Mouse (Mus musculus): ENCODE results near the gene Kcnj11. TPM values are rescaled to one million over a fixed set of nuclear protein-coding genes. Genes with fewer than 3 reads are reported as not detected.

Gene Kcnj11
- polyA plus RNA-seq, 1 experiment from 2014 or later, result 0.19 TPM

GRCm38 (mm10) chr7:46111938-46112337 lies 11.4 kb upstream of the Kcnj11 start:
- Histone ChIP-seq H3K27me3 (ENCODE audit: control insufficient read depth, insufficient read depth, low read length) (no peaks in the 10 kb centered on the region), H3K9me3 (ENCODE audit: control insufficient read depth, low read length) (no peaks in the 10 kb centered on the region), H3K27ac (ENCODE audit: low read depth, low read length) (no peak overlapping the region), H3K4me1 (ENCODE audit: control insufficient read depth, insufficient read depth, low read length) (peaks cover 5% of the 10 kb centered on the region), H3K9ac (ENCODE audit: low read depth, low read length) (no peak overlapping the region), H3K4me2 (replicated peaks; ENCODE audit: low read depth, low read length) (no peak overlapping the region), H3K4me3 (ENCODE audit: low read length) (no peak overlapping the region), H3K36me3 (ENCODE audit: control insufficient read depth, insufficient read depth, low read length) (no peaks in the 10 kb centered on the region)
- ATAC-seq (ENCODE audit: low FRiP score, low TSS enrichment), result no peak
- 71% methylated on average over 6 of the region's 6 CpGs for WGBS

DNA sequence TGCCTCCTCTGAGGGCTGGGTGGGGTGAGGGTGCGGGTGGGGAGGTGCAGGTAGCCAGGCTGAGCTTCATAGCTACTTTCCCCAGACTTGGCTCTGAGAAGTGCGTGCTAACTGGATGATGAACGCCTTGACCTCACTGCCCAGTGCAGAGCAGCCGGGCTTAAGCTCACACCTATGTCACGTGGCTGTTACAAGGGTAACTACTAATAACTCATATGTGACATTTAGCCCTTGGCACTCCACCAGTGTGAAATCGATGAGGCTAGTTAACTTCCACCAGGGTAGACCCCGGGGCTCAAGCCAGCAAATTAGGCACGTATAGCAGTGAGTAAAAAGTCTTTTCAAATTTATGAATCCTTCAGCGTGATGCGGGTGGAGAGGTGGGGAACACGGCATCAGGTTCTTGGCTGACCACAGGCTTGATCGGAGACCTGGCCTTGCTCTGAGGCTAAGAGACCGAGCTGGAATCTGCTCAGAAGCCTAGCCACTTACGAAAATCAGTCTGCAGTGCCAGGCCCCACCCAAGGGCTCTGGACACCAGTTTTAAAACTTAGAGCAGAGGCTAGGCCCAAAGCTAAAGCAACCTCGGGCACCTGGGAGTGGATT lies 10.8 kb upstream of the Kcnj11 start:
- H3K27ac ChIP-seq (ENCODE audit: low read depth, low read length), result no peak overlapping the region
- 60% methylated on average over 15 of the region's 15 CpGs for WGBS
- H3K36me3 ChIP-seq (ENCODE audit: control insufficient read depth, insufficient read depth, low read length), result no peaks in the 10 kb centered on the region

DNA sequence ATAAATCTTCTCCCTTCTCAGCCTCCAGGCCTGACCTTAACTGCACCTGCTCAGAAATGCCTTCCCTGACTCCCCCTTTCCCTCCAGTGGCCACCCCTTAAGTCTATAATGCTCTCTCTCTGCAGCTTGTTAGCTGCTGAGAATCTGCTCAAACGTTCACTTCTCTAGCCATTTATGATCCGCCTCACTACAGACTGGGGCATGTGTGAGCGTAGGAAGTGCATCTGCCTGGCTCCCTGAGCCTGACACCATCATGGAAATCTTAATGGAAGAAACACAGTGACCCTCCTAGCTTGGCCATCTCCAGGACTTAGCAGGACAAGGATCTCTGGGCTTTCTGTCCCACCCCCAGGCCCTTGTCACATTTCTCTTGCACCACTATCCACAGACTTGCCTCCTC lies 9.5 kb upstream of the Kcnj11 start:
- no peaks in the 10 kb centered on the region for H3K27me3 ChIP-seq (ENCODE audit: control insufficient read depth, insufficient read depth, low read length)
- H3K4me1 ChIP-seq (ENCODE audit: control insufficient read depth, insufficient read depth, low read length), result peaks cover 3% of the 10 kb centered on the region; the same call in 1 of the 2 replicates
- no peaks in the 10 kb centered on the region for H3K9me3 ChIP-seq (ENCODE audit: control insufficient read depth, low read length)
- no peak overlapping the region for H3K4me3 ChIP-seq (ENCODE audit: low read length)
- H3K9ac ChIP-seq (ENCODE audit: low read depth, low read length), result no peak overlapping the region
- ATAC-seq (ENCODE audit: low FRiP score, low TSS enrichment), result no peak
- H3K36me3 ChIP-seq (ENCODE audit: control insufficient read depth, insufficient read depth, low read length), result no peaks in the 10 kb centered on the region
- no peak overlapping the region for H3K27ac ChIP-seq (ENCODE audit: low read depth, low read length)
- 66% methylated on average over 3 of the region's 3 CpGs for WGBS
- H3K4me2 ChIP-seq (replicated peaks; ENCODE audit: low read depth, low read length), result no peak overlapping the region

More for the DNA sequence above, 10.8 kb upstream of the Kcnj11 start:
- Histone ChIP-seq H3K4me2 (replicated peaks; ENCODE audit: low read depth, low read length) (no peak overlapping the region), H3K4me1 (ENCODE audit: control insufficient read depth, insufficient read depth, low read length) (peaks cover 5% of the 10 kb centered on the region; the same call in 1 of the 2 replicates), H3K4me3 (ENCODE audit: low read length) (no peak overlapping the region), H3K27me3 (ENCODE audit: control insufficient read depth, insufficient read depth, low read length) (no peaks in the 10 kb centered on the region), H3K9ac (ENCODE audit: low read depth, low read length) (no peak overlapping the region), H3K9me3 (ENCODE audit: control insufficient read depth, low read length) (no peaks in the 10 kb centered on the region)
- no peak for ATAC-seq (ENCODE audit: low FRiP score, low TSS enrichment)

DNA sequence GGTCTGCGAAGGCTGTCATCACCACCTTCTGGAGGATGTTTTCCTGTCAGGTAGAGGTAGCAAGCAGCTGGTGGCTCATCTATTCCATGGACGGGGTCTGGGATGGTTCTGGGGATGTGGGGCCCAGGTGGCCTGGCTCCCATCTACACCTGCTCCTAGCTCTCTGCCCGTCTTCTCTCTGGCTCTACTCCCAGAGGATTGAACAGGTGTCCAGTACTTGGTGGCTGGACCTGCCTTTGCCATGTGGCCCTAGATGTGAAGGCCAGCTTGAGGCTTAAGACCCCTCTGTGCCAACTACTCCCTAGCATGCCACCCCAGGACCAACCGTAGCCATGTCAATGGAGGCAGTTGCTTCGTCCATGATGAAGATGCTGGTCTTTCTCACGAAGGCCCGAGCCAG lies 4.9 kb upstream of the Kcnj11 start:
- Histone ChIP-seq H3K9ac (ENCODE audit: low read depth, low read length) (no peak overlapping the region), H3K27me3 (ENCODE audit: control insufficient read depth, insufficient read depth, low read length) (no peaks in the 10 kb centered on the region), H3K4me1 (ENCODE audit: control insufficient read depth, insufficient read depth, low read length) (no peaks in the 10 kb centered on the region), H3K4me3 (ENCODE audit: low read length) (no peak overlapping the region), H3K36me3 (ENCODE audit: control insufficient read depth, insufficient read depth, low read length) (no peaks in the 10 kb centered on the region), H3K27ac (ENCODE audit: low read depth, low read length) (no peak overlapping the region), H3K4me2 (replicated peaks; ENCODE audit: low read depth, low read length) (no peak overlapping the region), H3K9me3 (ENCODE audit: control insufficient read depth, low read length) (no peaks in the 10 kb centered on the region)
- no peak for ATAC-seq (ENCODE audit: low FRiP score, low TSS enrichment)
- 94% methylated on average over 7 of the region's 7 CpGs for WGBS

DNA sequence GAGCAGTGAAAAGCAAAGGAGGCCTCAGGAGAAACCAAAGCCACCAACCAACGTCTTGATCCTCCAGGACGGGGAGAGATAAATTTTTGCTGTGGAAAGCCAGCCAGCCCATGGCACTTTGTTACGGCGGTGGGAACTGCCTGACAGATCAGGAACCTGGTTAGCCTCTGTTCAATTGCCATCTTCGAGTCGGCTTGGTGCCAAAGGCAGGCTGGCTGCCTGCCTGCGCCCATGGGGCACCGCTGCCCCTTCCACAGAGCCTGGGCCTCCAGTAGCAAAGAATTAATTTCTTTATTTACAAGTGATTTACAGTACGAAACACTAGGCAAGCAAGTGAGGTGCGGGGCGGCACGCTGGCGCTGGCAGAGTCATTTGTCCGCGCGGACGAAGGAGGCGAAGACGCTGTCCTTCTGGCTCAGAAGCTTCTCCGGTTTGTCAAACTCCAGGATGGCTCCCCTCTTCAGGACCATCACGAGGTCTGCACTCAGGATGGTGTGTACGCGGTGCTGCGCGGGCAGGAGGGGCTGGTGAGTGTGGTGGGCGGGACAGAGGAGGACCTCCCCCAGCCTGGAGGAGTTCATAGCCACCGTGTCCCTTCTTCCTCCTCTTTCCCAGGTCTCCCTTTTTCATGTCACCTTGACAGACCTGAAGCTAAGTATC lies 3.8 kb upstream of the Kcnj11 start:
- H3K9me3 ChIP-seq (ENCODE audit: control insufficient read depth, low read length), result no peaks in the 10 kb centered on the region
- 82% methylated on average over 27 of the region's 27 CpGs for WGBS
- ATAC-seq (ENCODE audit: low FRiP score, low TSS enrichment), result no peak
- no peak overlapping the region for H3K27ac ChIP-seq (ENCODE audit: low read depth, low read length)
- H3K27me3 ChIP-seq (ENCODE audit: control insufficient read depth, insufficient read depth, low read length), result no peaks in the 10 kb centered on the region
- H3K4me2 ChIP-seq (replicated peaks; ENCODE audit: low read depth, low read length), result no peak overlapping the region
- H3K4me3 ChIP-seq (ENCODE audit: low read length), result no peak overlapping the region
- no peaks in the 10 kb centered on the region for H3K4me1 ChIP-seq (ENCODE audit: control insufficient read depth, insufficient read depth, low read length)
- no peaks in the 10 kb centered on the region for H3K36me3 ChIP-seq (ENCODE audit: control insufficient read depth, insufficient read depth, low read length)
- no peak overlapping the region for H3K9ac ChIP-seq (ENCODE audit: low read depth, low read length)

DNA sequence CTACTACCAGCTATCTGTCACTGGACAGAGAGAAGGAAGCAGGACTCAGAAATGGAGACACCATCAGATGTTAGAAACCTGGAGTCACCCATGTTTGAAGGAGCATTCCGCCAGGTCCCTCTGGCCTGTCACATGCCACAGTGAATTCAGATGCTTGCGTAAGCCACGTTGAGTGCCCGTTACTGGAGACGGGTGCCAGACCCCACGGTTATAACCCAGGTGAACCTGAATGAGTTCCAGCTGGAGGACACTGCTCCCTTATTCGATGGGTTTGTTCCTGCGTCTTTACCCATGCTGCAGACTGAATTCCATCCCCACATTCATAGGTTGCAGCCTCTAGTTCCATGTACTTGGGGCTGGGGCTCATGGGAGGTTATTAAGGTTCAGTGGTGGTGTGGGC lies 3.2 kb upstream of the Kcnj11 start:
- no peaks in the 10 kb centered on the region for H3K36me3 ChIP-seq (ENCODE audit: control insufficient read depth, insufficient read depth, low read length)
- H3K9me3 ChIP-seq (ENCODE audit: control insufficient read depth, low read length), result no peaks in the 10 kb centered on the region
- H3K4me1 ChIP-seq (ENCODE audit: control insufficient read depth, insufficient read depth, low read length), result no peaks in the 10 kb centered on the region
- no peak overlapping the region for H3K4me2 ChIP-seq (replicated peaks; ENCODE audit: low read depth, low read length)
- WGBS, result 84% methylated on average over 8 of the region's 8 CpGs
- no peak overlapping the region for H3K4me3 ChIP-seq (ENCODE audit: low read length)
- no peak overlapping the region for H3K27ac ChIP-seq (ENCODE audit: low read depth, low read length)
- H3K27me3 ChIP-seq (ENCODE audit: control insufficient read depth, insufficient read depth, low read length), result no peaks in the 10 kb centered on the region; the same call in 1 of the 2 replicates
- no peak overlapping the region for H3K9ac ChIP-seq (ENCODE audit: low read depth, low read length)
- ATAC-seq (ENCODE audit: low FRiP score, low TSS enrichment), result no peak

DNA sequence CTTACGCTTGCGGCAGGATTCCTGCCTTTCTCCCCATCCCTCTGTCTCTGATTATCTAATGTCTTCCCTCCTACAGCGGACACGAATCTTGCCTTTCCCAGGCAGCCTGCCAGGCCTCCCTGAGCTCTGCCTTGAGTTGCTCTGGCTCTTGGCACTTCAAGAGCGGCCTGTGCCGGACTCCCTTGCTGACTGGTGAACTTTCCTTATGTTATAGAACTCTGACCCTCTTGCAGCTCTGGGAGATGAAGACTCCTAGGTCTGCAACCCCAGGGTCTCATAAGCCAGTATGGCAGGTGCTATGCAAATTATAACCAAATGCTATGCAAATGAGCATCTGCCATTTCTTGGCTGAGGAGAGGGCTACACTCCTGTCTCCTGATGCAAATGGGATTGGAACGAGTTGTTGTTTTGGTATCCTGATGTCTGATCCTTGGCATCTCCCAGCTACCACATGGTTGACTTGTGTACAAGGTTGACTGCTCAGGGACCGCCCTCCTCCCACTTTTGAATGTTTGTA lies 2.6 kb upstream of the Kcnj11 start:
- H3K4me1 ChIP-seq (ENCODE audit: control insufficient read depth, insufficient read depth, low read length), result no peaks in the 10 kb centered on the region
- H3K27me3 ChIP-seq (ENCODE audit: control insufficient read depth, insufficient read depth, low read length), result no peaks in the 10 kb centered on the region; the same call in 1 of the 2 replicates
- ATAC-seq (ENCODE audit: low FRiP score, low TSS enrichment), result no peak
- no peaks in the 10 kb centered on the region for H3K9me3 ChIP-seq (ENCODE audit: control insufficient read depth, low read length)
- H3K27ac ChIP-seq (ENCODE audit: low read depth, low read length), result no peak overlapping the region
- no peak overlapping the region for H3K9ac ChIP-seq (ENCODE audit: low read depth, low read length)
- H3K4me2 ChIP-seq (replicated peaks; ENCODE audit: low read depth, low read length), result no peak overlapping the region
- WGBS, result 80% methylated on average over 8 of the region's 8 CpGs
- no peaks in the 10 kb centered on the region for H3K36me3 ChIP-seq (ENCODE audit: control insufficient read depth, insufficient read depth, low read length)
- H3K4me3 ChIP-seq (ENCODE audit: low read length), result no peak overlapping the region

GRCm38 (mm10) chr7:46099682-46100081 lies 882 bp downstream of the Kcnj11 start:
- no peak overlapping the region for H3K4me3 ChIP-seq (ENCODE audit: low read length)
- no peak for ATAC-seq (ENCODE audit: low FRiP score, low TSS enrichment)
- 82% methylated on average over 13 of the region's 13 CpGs for WGBS

GRCm38 (mm10) chr7:46098919-46099286 lies 1.7 kb downstream of the Kcnj11 start:
- ATAC-seq (ENCODE audit: low FRiP score, low TSS enrichment), result no peak
- Histone ChIP-seq H3K9ac (ENCODE audit: low read depth, low read length) (no peak overlapping the region), H3K36me3 (ENCODE audit: control insufficient read depth, insufficient read depth, low read length) (no peaks in the 10 kb centered on the region), H3K4me1 (ENCODE audit: control insufficient read depth, insufficient read depth, low read length) (no peaks in the 10 kb centered on the region), H3K4me3 (ENCODE audit: low read length) (no peak overlapping the region), H3K27ac (ENCODE audit: low read depth, low read length) (no peak overlapping the region), H3K9me3 (ENCODE audit: control insufficient read depth, low read length) (no peaks in the 10 kb centered on the region), H3K27me3 (ENCODE audit: control insufficient read depth, insufficient read depth, low read length) (peaks cover 4% of the 10 kb centered on the region; the same call in 1 of the 2 replicates), H3K4me2 (replicated peaks; ENCODE audit: low read depth, low read length) (no peak overlapping the region)
- WGBS, result 92% methylated on average over 19 of the region's 19 CpGs

More at GRCm38 (mm10) chr7:46099682-46100081, 882 bp downstream of the Kcnj11 start:
- H3K27me3 ChIP-seq (ENCODE audit: control insufficient read depth, insufficient read depth, low read length), result no peaks in the 10 kb centered on the region; the same call in 1 of the 2 replicates
- H3K9me3 ChIP-seq (ENCODE audit: control insufficient read depth, low read length), result no peaks in the 10 kb centered on the region
- H3K9ac ChIP-seq (ENCODE audit: low read depth, low read length), result no peak overlapping the region
- no peaks in the 10 kb centered on the region for H3K36me3 ChIP-seq (ENCODE audit: control insufficient read depth, insufficient read depth, low read length)
- no peaks in the 10 kb centered on the region for H3K4me1 ChIP-seq (ENCODE audit: control insufficient read depth, insufficient read depth, low read length)
- H3K27ac ChIP-seq (ENCODE audit: low read depth, low read length), result no peak overlapping the region
- no peak overlapping the region for H3K4me2 ChIP-seq (replicated peaks; ENCODE audit: low read depth, low read length)
